Mouse (Mus musculus) testis, adult 2 months (tissue): ENCODE results near the gene Bpifb3.

ENCODE experiments used
- CTCF ChIP-seq: fragments of 200-500 bp; IDR thresholded peaks from 2 replicates; pipeline ENCODE4 v1.5.1; 2012; ENCODE audit warnings: low read depth, mild to moderate bottlenecking, inconsistent platforms, low read length, moderate library complexity; ENCODE audit not compliant: control insufficient read depth, insufficient read depth, insufficient replicate concordance
- POLR2A ChIP-seq: fragments of 200-500 bp; IDR thresholded peaks from 2 replicates; pipeline ENCODE4 v1.6.1; 2012; ENCODE audit warnings: low read depth, mild to moderate bottlenecking, inconsistent platforms, low read length, moderate library complexity; ENCODE audit not compliant: control insufficient read depth

DNA sequence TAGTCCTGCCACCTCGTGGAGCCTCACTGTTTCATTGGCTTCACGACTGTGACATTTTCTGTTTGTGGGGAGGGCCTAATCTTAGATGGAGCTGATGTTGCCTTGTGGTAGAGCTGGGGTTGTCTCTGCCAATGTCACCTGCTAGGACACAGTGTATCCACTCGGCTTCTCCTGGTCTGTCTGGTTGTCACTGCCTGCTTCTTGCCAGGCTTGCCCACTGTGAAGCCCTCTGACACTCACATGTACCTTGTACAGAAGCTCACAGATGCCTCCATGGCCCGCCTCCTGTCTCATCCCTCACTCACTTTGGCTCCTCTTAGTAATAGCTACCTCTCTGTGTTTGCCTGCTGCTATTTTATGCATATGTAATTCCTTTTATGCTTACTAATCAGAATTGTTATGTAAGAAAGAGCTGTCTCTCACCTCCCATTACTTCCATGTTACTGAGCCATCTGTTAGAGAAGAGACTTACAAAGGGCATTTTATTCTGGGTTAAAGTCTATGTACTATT is 44.8 kb downstream of the Bpifb3 start:
- no peak for TF ChIP-seq POLR2A
- TF ChIP-seq CTCF: no peak
